Mouse (Mus musculus) forebrain, embryonic 11.5 days (tissue): ENCODE results near the gene Fam183b. TPM values are rescaled to one million over a fixed set of nuclear protein-coding genes. Genes with fewer than 3 reads are reported as not detected.
"Not testable (repeated sequence)": the region's sequence is repeated elsewhere in the genome, so short reads cannot be mapped to it uniquely, and the experiment has no call there.

Experiments used
- ATAC-seq: fragments of 200-750 bp; cut with Nextera tagmentation; replicated peaks from 2 replicates; pipeline ENCODE4 v1.8.0; 2017; ENCODE audit warnings: moderate TSS enrichment; ENCODE audit not compliant: low FRiP score
- DNase-seq: peaks from one replicate; pipeline ENCODE4 v3.0.0-alpha.2; 2017; ENCODE audit warnings: low spot score
- H3K27ac ChIP-seq: fragments of 300-500 bp; sonication (generic); 2 replicates; pipeline ENCODE4 v1.5.1; 2014; ENCODE audit warnings: low read depth, low read length
- H3K27me3 ChIP-seq: fragments of 300-500 bp; sonication (generic); 2 replicates; pipeline ENCODE4 v1.6.1; 2014; ENCODE audit warnings: mild to moderate bottlenecking, low read length, mixed read lengths; ENCODE audit not compliant: control insufficient read depth, insufficient read depth
- H3K36me3 ChIP-seq: fragments of 300-500 bp; sonication (generic); 2 replicates; pipeline ENCODE4 v1.6.1; 2014; ENCODE audit warnings: mild to moderate bottlenecking, low read length, moderate library complexity, mixed read lengths; ENCODE audit not compliant: control insufficient read depth, insufficient read depth
- H3K4me1 ChIP-seq: fragments of 300-500 bp; sonication (generic); replicated peaks from 2 replicates; pipeline ENCODE4 v1.6.1; 2014; ENCODE audit warnings: low read length, mixed read lengths; ENCODE audit not compliant: control insufficient read depth, insufficient read depth
- H3K4me2 ChIP-seq: fragments of 300-500 bp; sonication (generic); 2 replicates; pipeline ENCODE4 v1.6.1; 2014; ENCODE audit warnings: low read depth, mild to moderate bottlenecking, low read length, moderate library complexity, mixed read lengths; ENCODE audit not compliant: severe bottlenecking
- H3K4me3 ChIP-seq: fragments of 300-500 bp; sonication (generic); 2 replicates; pipeline ENCODE4 v1.5.1; 2014; ENCODE audit warnings: low read depth, low read length
- H3K9ac ChIP-seq: fragments of 300-500 bp; sonication (generic); 2 replicates; pipeline ENCODE4 v1.6.1; 2014; ENCODE audit warnings: low read length
- H3K9me3 ChIP-seq: fragments of 300-500 bp; sonication (generic); 2 replicates; pipeline ENCODE4 v1.6.1; 2016; ENCODE audit warnings: low read length, mixed read lengths; ENCODE audit not compliant: control insufficient read depth
- WGBS: fragments of 180-500 bp; shearing (Covaris S2); extraction: QIAGEN DNeasy Blood & Tissue Kit; methylation state at CpG from one replicate; pipeline ENCODE4 v1.1.7; 2014; 5-methylcytosine and 5-hydroxymethylcytosine counted together
- polyA plus RNA-seq: library from polyadenylated mRNA; unstranded; fragments of >200 nt; fragmentation: Nextera tagmentation; extraction: Ambion mirVana; gene quantifications from 2 replicates; pipeline ENCODE4 v1.2.1, GENCODE M21; 2014

Fam183b gene
- polyA plus RNA-seq, 1 experiment from 2014 or later, result 1.8 TPM

DNA sequence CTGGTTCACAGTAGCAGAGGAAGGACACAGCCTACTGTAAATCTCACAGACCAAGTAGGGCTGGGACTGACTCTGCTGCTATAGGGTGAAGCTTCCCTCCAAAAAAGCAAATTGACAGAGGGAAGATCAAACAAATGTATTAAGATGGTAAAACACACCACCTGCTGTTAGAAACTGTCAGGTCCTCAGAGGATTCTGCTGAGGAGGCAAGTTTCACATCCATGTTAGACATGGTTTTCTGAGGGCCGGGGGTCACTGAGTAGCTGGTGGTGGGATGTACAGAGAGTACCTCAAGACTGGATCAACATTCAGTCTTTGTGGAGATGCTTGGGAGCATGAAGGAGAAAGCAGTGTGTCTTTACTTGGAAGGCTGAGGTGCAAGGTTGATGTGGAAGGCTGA, 13.9 kb upstream of the Fam183b start:
- Histone ChIP-seq H3K4me1 (no peaks in the 10 kb centered on the region), H3K27me3 (no peaks in the 10 kb centered on the region), H3K4me3 (no peak overlapping the region), H3K36me3 (no peaks in the 10 kb centered on the region), H3K4me2 (no peak overlapping the region), H3K27ac (no peak overlapping the region), H3K9ac (no peak overlapping the region), H3K9me3 (no peaks in the 10 kb centered on the region)
- DNase-seq (no peak), ATAC-seq (no peak)
- 84% methylated on average over 1 of the region's 1 CpGs for WGBS

DNA sequence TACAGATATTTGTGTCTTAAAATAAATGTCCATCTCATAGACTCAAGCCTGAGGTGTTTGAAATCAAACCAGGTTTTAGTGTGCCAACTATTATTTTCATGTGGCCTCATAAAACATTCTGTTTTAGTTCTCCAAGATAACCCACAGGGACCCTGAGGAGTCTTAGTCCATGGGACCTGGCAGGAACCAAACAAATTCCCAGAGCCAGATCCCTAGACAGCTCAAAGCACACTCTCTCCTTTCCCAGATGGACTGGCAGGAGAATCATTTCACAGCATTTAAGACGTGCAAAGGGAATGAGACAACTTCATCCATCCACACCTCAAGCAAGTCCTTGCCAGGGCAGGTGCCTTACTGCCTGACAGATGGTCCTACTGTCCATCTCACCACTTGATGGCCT, 12.9 kb upstream of the Fam183b start, which contains the start of gene Olfr313:
Gene Olfr313, plus strand, starts transcription at position 301 of the 400 bp plus-strand sequence.
- not testable (repeated sequence) for ATAC-seq, H3K4me1 ChIP-seq, H3K27me3 ChIP-seq, H3K4me2 ChIP-seq, H3K4me3 ChIP-seq, H3K36me3 ChIP-seq, H3K9me3 ChIP-seq, DNase-seq, H3K27ac ChIP-seq, H3K9ac ChIP-seq
- WGBS, result 77% methylated on average over 1 of the region's 1 CpGs

DNA sequence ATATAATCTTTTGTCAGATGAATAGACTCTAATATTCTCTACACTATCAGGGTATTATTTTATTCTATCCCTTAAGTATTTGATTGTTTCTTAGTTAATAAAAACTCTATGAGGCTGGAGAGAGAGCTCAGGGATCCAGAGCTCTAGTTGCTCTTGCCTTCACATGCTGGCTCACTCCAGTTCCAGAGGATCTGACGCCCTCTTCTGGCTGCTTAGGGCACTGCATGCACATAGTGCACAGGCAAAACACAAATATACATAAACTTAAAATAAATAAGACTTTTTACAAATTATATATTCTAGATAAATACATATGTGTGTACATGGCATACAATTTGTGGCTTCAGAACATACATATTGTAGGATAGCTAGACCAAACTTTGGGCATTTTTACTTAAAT, 10.2 kb upstream of the Fam183b start:
- Histone ChIP-seq H3K4me1 (no peaks in the 10 kb centered on the region), H3K9ac (no peak overlapping the region), H3K27me3 (no peaks in the 10 kb centered on the region), H3K4me3 (no peak overlapping the region), H3K36me3 (no peaks in the 10 kb centered on the region), H3K4me2 (no peak overlapping the region), H3K27ac (no peak overlapping the region), H3K9me3 (no peaks in the 10 kb centered on the region)
- WGBS, result 6% methylated on average over 1 of the region's 1 CpGs
- DNase-seq (no peak), ATAC-seq (no peak)

DNA sequence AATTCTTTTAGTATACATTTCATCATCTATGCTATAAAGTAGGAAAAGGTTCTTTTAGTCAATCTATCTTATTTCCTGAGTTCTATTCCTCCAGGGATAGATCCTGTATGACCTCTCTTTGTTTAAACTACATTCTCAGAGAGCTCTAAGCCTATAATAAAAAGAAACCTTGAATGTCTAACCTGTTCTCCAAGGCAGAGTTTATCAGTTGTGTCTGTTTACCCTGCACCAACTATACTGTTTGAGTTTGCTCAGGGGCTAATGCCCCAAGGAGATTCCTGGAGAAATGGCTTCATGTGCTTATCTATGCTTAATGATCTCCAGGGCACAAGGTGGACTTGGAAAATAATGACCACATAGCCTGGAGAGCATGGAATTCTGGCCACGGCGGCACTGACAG, 2.6 kb upstream of the Fam183b start:
- Histone ChIP-seq H3K9ac (no peak overlapping the region), H3K4me1 (no peaks in the 10 kb centered on the region), H3K27ac (no peak overlapping the region), H3K36me3 (no peaks in the 10 kb centered on the region), H3K4me3 (no peak overlapping the region), H3K9me3 (no peaks in the 10 kb centered on the region), H3K4me2 (no peak overlapping the region), H3K27me3 (no peaks in the 10 kb centered on the region)
- DNase-seq (no peak), ATAC-seq (no peak)
- WGBS, result 85% methylated on average over 2 of the region's 2 CpGs

DNA sequence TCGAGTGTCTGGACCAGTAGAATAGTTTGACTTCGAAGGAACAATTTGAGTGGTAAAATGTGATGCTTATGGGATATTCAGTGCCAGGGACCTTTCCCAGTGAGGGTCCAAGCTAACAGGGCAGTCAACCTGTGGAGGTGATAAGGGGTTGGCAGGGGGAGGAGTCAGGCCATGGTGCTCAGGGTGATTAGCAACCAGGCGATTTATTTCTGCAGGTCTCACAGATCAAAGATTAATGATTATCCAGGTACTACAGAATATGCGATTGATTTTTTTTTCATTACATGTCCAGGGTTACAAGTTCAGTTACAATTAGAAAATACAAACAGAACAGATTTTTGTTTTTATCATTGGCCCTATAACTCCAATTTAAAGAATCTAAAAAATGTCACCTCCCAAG, 2.1 kb upstream of the Fam183b start:
- H3K9me3 ChIP-seq, result no peaks in the 10 kb centered on the region
- H3K4me1 ChIP-seq, result no peaks in the 10 kb centered on the region
- DNase-seq (no peak), ATAC-seq (no peak)
- H3K36me3 ChIP-seq, result no peaks in the 10 kb centered on the region
- no peak overlapping the region for H3K27ac ChIP-seq
- H3K9ac ChIP-seq, result no peak overlapping the region
- no peak overlapping the region for H3K4me2 ChIP-seq
- 82% methylated on average over 4 of the region's 4 CpGs for WGBS
- H3K27me3 ChIP-seq, result no peaks in the 10 kb centered on the region
- no peak overlapping the region for H3K4me3 ChIP-seq

DNA sequence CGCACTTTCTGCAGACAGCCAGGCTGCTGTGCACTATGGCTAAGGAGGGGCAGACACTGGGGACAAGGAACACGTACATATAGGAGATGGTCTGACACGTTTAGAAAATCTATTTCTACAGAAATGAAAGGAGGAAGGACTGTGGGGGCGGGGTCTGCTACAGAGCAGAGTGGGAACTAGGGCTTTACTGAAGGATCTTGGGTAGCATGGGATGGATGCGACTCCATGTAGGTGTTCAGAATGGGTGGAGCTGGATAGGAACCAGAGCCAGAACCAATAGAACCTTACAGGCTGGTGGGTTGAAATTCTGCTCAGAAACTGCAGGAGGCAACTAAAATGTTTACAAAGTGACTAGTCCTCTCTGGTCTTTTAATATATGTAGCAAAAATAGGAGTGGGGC, 2.0 kb downstream of the Fam183b start:
- no peak overlapping the region for H3K9ac ChIP-seq
- WGBS, result 79% methylated on average over 5 of the region's 5 CpGs
- no peak overlapping the region for H3K4me2 ChIP-seq
- no peaks in the 10 kb centered on the region for H3K27me3 ChIP-seq
- H3K27ac ChIP-seq, result no peak overlapping the region
- no peaks in the 10 kb centered on the region for H3K36me3 ChIP-seq
- ATAC-seq (no peak), DNase-seq (no peak)
- no peaks in the 10 kb centered on the region for H3K9me3 ChIP-seq
- H3K4me3 ChIP-seq, result no peak overlapping the region
- H3K4me1 ChIP-seq, result no peaks in the 10 kb centered on the region

DNA sequence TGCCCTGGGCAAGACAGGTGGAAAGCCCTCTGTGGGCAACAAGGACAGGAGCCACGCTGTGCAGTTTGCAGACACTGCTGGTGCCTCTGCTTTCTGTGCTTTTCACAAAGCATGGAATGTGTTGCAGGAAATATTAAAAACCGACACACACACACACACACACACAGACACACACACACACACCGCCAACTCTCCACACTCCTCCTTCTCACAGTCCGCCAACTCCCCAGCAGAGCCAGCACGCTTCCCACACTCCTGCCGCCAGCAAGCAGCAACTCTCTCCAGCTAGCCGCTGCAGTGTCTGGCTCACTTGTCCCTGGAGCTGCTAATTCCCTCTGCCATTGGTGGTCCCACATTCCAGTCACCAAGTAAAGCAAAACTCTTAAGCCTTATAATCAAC, 4.9 kb downstream of the Fam183b start:
- Histone ChIP-seq H3K9me3 (no peaks in the 10 kb centered on the region), H3K27ac (no peak overlapping the region), H3K4me1 (no peaks in the 10 kb centered on the region), H3K4me2 (no peak overlapping the region), H3K9ac (no peak overlapping the region), H3K4me3 (no peak overlapping the region), H3K27me3 (no peaks in the 10 kb centered on the region), H3K36me3 (no peaks in the 10 kb centered on the region)
- WGBS, result 77% methylated on average over 7 of the region's 7 CpGs
- ATAC-seq, result no peak
- no peak for DNase-seq

DNA sequence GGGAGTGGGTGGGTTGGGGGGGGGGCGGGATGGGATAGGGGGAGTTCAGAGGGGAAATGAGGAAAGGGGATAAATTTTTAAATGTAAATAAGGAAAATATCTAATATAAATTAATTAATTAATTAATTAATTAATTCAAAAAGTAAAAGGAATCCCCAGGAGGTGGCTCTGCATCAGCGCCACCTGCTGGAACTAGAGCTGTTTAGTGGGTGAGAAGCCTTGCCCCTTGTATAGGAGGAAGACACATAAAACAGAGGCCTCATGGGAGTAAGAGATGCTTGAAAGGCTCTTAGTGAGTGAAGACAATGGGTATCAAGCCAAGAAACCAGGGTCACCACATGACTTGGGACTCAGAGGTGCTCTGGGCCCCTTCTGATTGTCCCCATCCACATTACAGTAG, 5.9 kb downstream of the Fam183b start:
- ATAC-seq, result no peak
- Histone ChIP-seq H3K4me1 (no peaks in the 10 kb centered on the region), H3K4me2 (no peak overlapping the region), H3K27ac (no peak overlapping the region), H3K9me3 (no peaks in the 10 kb centered on the region), H3K36me3 (no peaks in the 10 kb centered on the region), H3K9ac (no peak overlapping the region), H3K27me3 (no peaks in the 10 kb centered on the region), H3K4me3 (no peak overlapping the region)
- 84% methylated on average over 2 of the region's 2 CpGs for WGBS
- DNase-seq, result no peak

DNA sequence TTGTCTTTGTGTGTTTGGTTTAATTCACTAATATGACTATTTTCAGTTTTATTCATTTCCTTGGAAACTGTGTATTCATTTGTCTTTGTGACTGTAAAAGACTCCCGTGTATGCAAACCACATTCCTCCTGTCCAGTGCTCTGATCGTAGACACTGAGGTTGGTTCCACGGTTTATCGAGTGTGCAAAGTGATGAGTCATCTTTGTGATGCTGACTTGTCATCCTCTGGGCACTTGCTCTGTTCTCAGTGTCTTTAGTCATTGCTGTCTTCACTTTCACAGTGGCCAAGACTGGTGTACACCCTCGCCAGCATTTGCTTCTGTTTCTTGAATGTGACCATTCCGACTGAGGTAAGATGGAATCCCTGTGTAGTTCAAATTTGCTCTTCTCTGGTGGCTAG, 11.1 kb downstream of the Fam183b start:
- WGBS, result 89% methylated on average over 6 of the region's 6 CpGs
- Histone ChIP-seq H3K27ac (no peak overlapping the region), H3K9me3 (no peaks in the 10 kb centered on the region), H3K4me1 (no peaks in the 10 kb centered on the region), H3K4me2 (no peak overlapping the region), H3K4me3 (no peak overlapping the region), H3K27me3 (no peaks in the 10 kb centered on the region), H3K9ac (no peak overlapping the region), H3K36me3 (no peaks in the 10 kb centered on the region)
- DNase-seq (no peak), ATAC-seq (no peak)
